Mouse (Mus musculus): Measurements from ENCODE around the gene Hist1h1c. TPM values are rescaled to one million over a fixed set of nuclear protein-coding genes. Genes with fewer than 3 reads are reported as not detected.

Hist1h1c gene
- polyA plus RNA-seq, 1 experiment = 42.4 TPM

DNA sequence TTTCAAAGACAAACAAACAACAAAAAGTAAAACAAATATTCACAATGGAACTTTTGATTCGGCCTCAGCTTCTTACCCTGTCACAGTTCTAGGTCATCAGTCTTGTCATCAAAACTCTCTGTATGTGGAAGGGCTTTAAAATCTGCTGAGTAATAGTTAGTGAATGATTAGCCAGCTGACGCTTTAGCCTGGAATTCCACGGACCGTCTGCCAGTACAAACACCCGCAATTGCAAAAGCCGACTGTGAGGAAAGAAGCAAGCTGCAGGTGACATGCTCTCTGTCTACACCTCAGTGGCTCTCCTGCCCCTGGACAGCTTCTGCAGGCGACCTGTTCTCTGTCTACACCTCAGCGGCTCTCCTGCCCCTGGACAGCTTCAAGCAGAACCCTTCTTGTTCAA, 8.1 kb upstream of the Hist1h1c start:
- no peak overlapping the region for H3K4me3 ChIP-seq (ENCODE audit: insufficient read depth, low read length)

DNA sequence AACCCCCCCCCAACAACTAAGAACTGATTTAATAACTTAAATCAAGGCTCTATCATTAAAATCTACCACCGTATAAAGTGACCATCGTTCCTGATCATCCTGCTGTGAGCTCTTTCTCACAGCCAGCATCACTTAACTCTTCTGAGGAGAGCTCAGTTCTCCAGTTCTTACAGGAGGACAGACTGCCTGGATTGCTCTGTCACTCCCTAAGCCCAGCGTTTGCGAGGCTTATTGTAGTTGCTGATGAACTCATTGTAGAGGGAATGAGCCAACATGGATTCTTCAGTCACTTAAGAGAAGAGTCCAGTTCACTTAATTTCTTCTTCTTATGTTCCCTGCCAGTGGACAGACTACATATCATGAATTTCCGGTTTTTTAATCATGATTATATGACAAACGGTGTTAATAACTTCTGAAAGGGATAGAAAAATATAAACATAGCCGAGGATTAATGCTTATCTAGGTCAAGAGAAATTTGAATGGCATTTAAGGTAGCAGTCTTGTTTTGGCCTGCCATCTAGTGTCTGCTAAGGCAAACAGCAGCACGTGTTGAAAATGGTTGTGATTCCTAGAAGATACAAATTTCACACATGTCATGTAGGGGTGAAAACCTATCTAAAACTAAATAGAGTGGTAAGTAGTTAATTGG, 6.3 kb upstream of the Hist1h1c start:
- H3K27ac ChIP-seq (ENCODE audit: insufficient read depth, low read length) = no peak overlapping the region
- peaks cover 2% of the 10 kb centered on the region; the same call in 1 of the 2 replicates for H3K4me1 ChIP-seq (ENCODE audit: control insufficient read depth, insufficient read depth, low read length)
- no peak overlapping the region for H3K4me3 ChIP-seq (ENCODE audit: insufficient read depth, low read length)
- TF ChIP-seq POLR2A (IDR thresholded peaks at IDR 0.05; ENCODE audit: extremely low read depth, insufficient read depth, low read length) (no peak), CTCF (IDR thresholded peaks at IDR 0.05; ENCODE audit: extremely low read depth, insufficient read depth, low read length) (peak; percentile 88)

More for the DNA sequence above, 8.1 kb upstream of the Hist1h1c start:
- Histone ChIP-seq H3K27ac (ENCODE audit: insufficient read depth, low read length) (no peak overlapping the region), H3K4me1 (ENCODE audit: control insufficient read depth, insufficient read depth, low read length) (peaks cover 2% of the 10 kb centered on the region; the same call in 1 of the 2 replicates)
- no peak for TF ChIP-seq POLR2A (IDR thresholded peaks at IDR 0.05; ENCODE audit: extremely low read depth, insufficient read depth, low read length)
- TF ChIP-seq CTCF (IDR thresholded peaks at IDR 0.05; ENCODE audit: extremely low read depth, insufficient read depth, low read length) = no peak

DNA sequence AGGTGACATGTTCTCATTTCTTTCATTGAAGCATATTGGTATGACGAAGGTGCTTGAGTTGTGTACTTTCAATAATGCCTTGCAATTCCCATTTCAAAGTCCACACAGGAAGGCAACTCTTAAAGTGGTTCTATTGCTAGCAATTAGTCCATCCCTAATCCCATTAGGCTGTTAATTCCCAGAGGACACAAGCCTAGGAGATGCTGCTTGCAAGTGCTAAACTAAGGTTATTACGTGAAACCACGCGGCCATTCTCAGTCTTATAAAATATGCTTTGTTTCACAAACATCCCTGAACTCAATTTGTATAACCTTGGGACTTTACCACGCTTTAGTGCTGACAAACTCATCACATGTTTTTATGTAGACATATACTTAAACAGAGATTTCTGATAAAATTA, 1.5 kb upstream of the Hist1h1c start:
- TF ChIP-seq CTCF (IDR thresholded peaks at IDR 0.05; ENCODE audit: extremely low read depth, insufficient read depth, low read length) = no peak
- no peak for TF ChIP-seq POLR2A (IDR thresholded peaks at IDR 0.05; ENCODE audit: extremely low read depth, insufficient read depth, low read length)

DNA sequence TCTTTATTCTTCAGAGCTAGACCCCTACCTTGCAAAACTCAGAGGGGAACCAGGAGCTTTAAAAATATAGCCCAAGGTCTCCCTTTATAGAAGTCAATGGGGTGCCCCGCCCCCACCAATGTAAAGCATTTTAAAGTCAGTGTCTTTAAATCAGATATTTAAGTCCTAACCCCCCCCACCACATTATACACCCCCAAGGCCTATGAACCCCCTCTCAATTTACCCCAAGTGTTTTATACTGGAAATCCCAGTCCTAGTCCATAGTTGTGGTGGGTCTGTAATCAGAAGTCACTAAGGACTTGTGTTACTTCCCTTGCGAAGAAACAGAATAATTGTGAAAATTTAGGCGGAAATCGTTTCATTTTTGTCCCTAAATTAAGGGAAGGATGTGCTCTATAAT, 567 bp upstream of the Hist1h1c start:
- TF ChIP-seq CTCF (IDR thresholded peaks at IDR 0.05; ENCODE audit: extremely low read depth, insufficient read depth, low read length) (no peak), POLR2A (IDR thresholded peaks at IDR 0.05; ENCODE audit: extremely low read depth, insufficient read depth, low read length) (no peak)
- H3K4me1 ChIP-seq (ENCODE audit: control insufficient read depth, insufficient read depth, low read length) = no peaks in the 10 kb centered on the region
- H3K4me3 ChIP-seq (ENCODE audit: insufficient read depth, low read length) = peak overlapping the region; percentile 67; the same call in 1 of the 2 replicates
- H3K27ac ChIP-seq (ENCODE audit: insufficient read depth, low read length) = peak overlapping the region; percentile 60; the same call in 1 of the 2 replicates

More for the DNA sequence above, 1.5 kb upstream of the Hist1h1c start:
- Histone ChIP-seq H3K4me1 (ENCODE audit: control insufficient read depth, insufficient read depth, low read length) (peaks cover 1% of the 10 kb centered on the region; the same call in 1 of the 2 replicates), H3K4me3 (ENCODE audit: insufficient read depth, low read length) (no peak overlapping the region), H3K27ac (ENCODE audit: insufficient read depth, low read length) (no peak overlapping the region)

DNA sequence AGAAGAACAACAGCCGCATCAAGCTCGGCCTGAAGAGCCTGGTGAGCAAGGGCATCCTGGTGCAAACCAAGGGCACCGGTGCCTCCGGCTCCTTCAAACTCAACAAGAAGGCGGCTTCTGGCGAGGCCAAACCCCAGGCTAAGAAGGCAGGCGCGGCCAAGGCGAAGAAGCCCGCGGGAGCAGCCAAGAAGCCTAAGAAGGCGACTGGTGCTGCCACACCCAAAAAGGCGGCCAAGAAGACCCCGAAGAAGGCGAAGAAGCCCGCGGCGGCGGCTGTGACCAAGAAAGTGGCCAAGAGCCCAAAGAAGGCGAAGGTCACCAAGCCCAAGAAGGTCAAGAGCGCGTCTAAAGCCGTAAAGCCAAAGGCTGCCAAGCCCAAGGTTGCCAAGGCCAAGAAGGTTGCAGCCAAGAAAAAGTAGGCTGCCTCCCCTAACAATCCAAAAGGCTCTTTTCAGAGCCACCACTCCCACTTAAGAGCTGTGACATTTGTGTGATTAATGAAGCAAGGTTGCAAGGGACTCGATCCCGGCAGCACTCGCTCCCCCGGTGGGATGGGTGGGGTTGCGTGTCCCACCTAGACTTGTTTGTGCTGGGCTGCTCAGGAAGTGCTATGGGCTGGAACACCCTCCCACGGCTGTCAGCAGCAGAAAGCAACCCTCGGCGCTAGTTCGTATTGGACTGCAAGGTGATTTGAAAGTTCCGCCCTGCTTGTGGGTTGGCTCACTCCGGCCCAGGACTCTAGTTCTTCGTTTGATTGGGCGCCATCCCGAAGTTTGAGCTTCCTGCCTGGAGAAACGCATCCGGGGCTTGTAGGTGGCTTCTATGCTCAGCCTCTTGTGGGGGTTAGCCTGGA, 687 bp downstream of the Hist1h1c start:
- H3K4me1 ChIP-seq (ENCODE audit: control insufficient read depth, insufficient read depth, low read length) = no peaks in the 10 kb centered on the region
- TF ChIP-seq CTCF (IDR thresholded peaks at IDR 0.05; ENCODE audit: extremely low read depth, insufficient read depth, low read length) (no peak), POLR2A (IDR thresholded peaks at IDR 0.05; ENCODE audit: extremely low read depth, insufficient read depth, low read length) (peak; percentile 57; the same call in 1 of the 2 replicates)

DNA sequence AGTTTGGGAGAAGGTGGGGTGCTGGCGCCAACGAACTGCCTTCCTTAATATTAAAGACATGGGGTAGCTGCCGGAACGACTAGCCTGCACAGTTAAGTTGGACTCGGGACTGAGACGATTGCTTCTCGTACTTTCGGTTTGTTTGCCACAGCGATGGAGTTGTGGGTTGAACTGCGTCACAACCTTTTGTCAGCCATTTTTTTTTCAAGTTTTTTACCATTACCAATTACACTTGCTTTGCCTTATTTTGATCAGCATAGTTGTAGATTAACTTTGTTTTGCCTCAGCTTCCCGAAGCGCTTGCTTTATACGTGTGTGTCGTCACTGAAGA, 1.3 kb downstream of the Hist1h1c start:
- no peak for TF ChIP-seq CTCF (IDR thresholded peaks at IDR 0.05; ENCODE audit: extremely low read depth, insufficient read depth, low read length)
- no peak for TF ChIP-seq POLR2A (IDR thresholded peaks at IDR 0.05; ENCODE audit: extremely low read depth, insufficient read depth, low read length)
- H3K4me3 ChIP-seq (ENCODE audit: insufficient read depth, low read length) = peak overlapping the region; percentile 67
- H3K27ac ChIP-seq (ENCODE audit: insufficient read depth, low read length) = peak overlapping the region; percentile 89
- H3K4me1 ChIP-seq (ENCODE audit: control insufficient read depth, insufficient read depth, low read length) = no peaks in the 10 kb centered on the region

More for the DNA sequence above, 687 bp downstream of the Hist1h1c start:
- peak overlapping the region; percentile 67 for H3K4me3 ChIP-seq (ENCODE audit: insufficient read depth, low read length)
- H3K27ac ChIP-seq (ENCODE audit: insufficient read depth, low read length) = peak overlapping the region; percentile 89

DNA sequence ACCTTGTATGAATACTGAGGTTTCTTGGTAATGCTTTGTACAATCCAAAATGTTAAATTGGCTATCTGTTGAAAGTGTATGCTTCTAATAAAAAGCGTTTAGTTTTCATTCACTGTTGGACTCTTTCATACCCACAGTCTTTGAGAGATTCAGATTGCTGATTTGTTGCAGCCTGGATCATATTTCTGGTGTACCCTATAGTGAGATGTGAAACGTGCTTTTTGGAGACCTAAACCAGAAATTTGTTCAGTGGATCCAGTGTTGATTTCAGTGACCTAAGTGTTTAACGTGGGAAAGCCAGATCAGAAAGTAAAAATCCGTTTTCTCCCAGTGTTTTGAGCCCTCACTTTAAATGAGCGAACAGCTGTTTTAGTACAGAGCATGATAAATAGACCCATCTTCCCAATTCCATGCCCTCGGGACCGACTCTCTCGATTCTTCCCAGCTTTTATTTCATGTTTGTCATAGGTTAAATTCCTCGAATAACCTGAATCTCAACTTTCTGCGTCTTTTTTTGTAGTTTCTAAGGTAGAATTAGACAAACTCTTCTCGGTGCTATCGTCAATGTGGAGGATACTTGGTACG, 1.7 kb downstream of the Hist1h1c start:
- peak overlapping the region; percentile 89; the same call in 1 of the 2 replicates for H3K27ac ChIP-seq (ENCODE audit: insufficient read depth, low read length)
- no peaks in the 10 kb centered on the region for H3K4me1 ChIP-seq (ENCODE audit: control insufficient read depth, insufficient read depth, low read length)

DNA sequence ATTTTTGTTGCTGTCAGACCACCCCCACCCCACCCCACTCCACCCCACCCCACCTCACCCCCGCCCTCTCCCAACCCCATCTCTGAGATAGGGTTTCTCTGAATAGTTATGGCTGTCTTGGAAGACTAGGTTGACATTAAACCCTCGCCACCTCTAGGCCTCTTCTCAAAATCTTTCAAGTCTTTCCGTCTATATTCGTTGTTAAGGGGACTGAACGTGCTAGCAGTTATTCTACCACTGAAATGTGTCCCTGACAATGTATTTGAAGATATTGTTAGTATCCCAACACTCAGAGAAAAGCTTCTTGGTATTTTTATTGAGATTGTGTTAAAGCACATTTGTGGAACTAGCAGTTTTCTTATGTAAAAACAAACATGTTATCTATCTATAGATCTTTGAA, 2.3 kb downstream of the Hist1h1c start:
- peak overlapping the region; percentile 67; the same call in 1 of the 2 replicates for H3K4me3 ChIP-seq (ENCODE audit: insufficient read depth, low read length)
- H3K4me1 ChIP-seq (ENCODE audit: control insufficient read depth, insufficient read depth, low read length) = no peaks in the 10 kb centered on the region
- H3K27ac ChIP-seq (ENCODE audit: insufficient read depth, low read length) = no peak overlapping the region
- TF ChIP-seq POLR2A (IDR thresholded peaks at IDR 0.05; ENCODE audit: extremely low read depth, insufficient read depth, low read length) (no peak), CTCF (IDR thresholded peaks at IDR 0.05; ENCODE audit: extremely low read depth, insufficient read depth, low read length) (no peak)

More for the DNA sequence above, 1.7 kb downstream of the Hist1h1c start:
- peak overlapping the region; percentile 67 for H3K4me3 ChIP-seq (ENCODE audit: insufficient read depth, low read length)
- TF ChIP-seq CTCF (IDR thresholded peaks at IDR 0.05; ENCODE audit: extremely low read depth, insufficient read depth, low read length) = no peak
- TF ChIP-seq POLR2A (IDR thresholded peaks at IDR 0.05; ENCODE audit: extremely low read depth, insufficient read depth, low read length) = no peak

DNA sequence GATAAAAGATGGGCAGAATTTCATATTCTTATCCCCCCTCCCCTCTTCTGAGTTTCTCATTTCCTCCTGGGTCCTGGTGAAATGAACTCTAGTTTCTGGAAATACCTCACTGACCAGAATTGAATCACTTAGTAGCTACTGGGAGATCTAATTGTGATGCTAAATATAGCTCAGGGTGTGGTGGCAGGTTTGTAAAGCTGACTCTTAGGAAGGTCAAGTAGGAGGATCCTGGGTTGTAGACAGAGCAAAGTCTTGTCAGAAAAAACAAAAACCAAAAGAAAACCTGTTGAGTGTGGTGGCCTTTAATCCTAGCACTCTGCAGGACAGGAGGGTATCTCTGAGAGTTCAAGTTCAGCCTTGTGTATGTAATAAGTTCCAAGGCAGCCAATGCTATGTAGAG, 3.4 kb downstream of the Hist1h1c start:
- TF ChIP-seq CTCF (IDR thresholded peaks at IDR 0.05; ENCODE audit: extremely low read depth, insufficient read depth, low read length) = no peak
- Histone ChIP-seq H3K4me3 (ENCODE audit: insufficient read depth, low read length) (no peak overlapping the region), H3K27ac (ENCODE audit: insufficient read depth, low read length) (no peak overlapping the region), H3K4me1 (ENCODE audit: control insufficient read depth, insufficient read depth, low read length) (no peaks in the 10 kb centered on the region)
